Mouse (Mus musculus) thymus, postnatal 4 days (tissue): ENCODE results near the gene Zfp652.
"Not testable (repeated sequence)": the region's sequence is repeated elsewhere in the genome, so short reads cannot be mapped to it uniquely, and the experiment has no call there.

Experiments used
- DNase-seq: peaks from one replicate; pipeline ENCODE4 v3.0.0; 2021

Zfp652 gene

GRCm38 (mm10) chr11:95712085-95712562, 349 bp upstream of the Zfp652 start:
- no peak for DNase-seq

- DNase-seq: peak; percentile 83
Measured at GRCm38 (mm10) chr11:95713225-95713810, 845 bp downstream of the Zfp652 start.

DNA sequence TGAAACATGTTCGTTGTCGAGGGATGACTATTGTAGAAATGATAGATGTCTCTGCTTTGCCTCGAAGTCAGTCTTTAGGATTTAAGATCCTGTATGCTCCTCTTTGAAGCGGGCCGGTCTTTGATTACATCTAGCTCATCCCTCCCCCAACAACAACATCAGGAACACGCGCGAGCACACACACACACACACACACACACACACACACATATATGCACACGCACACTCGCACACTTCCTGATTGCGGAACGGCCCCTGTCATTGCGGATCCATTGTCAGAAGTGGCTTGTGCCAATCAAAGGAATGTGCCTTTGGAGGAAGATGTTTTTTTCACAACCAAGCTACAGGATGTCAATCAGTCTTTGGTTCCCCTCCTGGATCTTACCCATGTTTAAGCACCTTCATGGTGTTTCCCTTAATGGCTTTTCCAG, 1.4 kb downstream of the Zfp652 start:
- DNase-seq: peak; percentile 50

DNA sequence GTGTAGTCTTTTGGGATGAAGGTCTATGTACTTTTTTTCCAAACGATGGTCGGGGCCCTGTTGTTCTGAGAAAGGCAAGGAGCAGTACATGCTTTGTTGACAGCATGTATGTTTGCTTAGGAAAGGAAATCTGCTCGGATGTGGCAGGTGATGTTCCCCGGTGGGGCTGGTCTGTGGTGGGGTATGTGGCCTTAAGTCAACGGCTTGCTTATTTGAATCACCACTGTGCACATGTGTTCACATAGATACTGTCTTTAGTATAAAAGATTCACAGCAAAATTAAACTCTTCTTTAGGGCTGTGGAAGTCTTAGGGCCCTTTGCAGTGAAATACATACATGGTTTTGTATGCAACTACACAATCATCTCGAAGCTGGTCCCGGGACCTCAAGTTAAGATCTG, 1.9 kb downstream of the Zfp652 start:
- DNase-seq: peak; percentile 58

DNA sequence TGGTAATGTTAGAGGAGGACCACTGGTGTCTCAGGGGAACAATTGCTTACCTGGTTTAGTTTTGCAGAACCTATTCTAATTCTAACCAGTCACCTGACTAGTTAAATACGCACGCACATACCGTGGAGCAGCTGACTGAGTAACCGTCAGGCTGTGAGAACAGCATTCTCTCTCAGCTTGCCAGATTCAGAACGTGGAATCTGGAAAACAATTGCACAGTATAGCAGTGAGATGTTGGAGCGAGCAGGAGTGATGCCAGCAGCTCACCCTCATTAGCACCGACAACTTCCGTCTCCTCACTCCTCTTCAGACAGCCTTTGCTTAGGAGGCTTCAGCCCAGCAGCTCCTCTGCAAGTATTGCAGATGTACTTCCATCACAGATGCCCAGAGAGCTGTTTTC, 3.7 kb downstream of the Zfp652 start:
- no peak for DNase-seq

- no peak for DNase-seq
Measured at GRCm38 (mm10) chr11:95719356-95719755, 6.9 kb downstream of the Zfp652 start.

DNA sequence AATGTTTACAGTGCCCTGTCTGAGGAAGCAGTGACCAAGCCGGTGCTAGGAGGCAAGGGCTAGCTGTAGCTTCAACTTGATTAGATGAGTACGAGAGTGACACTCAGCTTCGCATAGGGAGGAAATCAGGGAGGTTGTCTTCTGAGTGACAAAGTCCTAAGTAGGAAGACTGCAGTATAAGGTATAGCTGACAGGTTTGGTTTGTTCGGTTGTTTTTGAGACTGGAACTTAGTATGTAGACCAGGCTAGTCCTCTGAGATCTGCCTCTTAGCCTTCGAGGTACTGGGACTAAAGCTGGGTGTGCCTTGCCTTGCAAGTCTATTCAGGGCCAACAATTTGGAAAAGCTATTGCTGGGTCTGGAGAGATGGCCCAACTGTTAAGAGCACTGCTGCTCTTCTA, 10.8 kb downstream of the Zfp652 start, which contains the start of gene B130006D01Rik:
TSS of gene B130006D01Rik (plus strand) at position 301 of the 400 bp plus-strand sequence.
- no peak for DNase-seq

DNA sequence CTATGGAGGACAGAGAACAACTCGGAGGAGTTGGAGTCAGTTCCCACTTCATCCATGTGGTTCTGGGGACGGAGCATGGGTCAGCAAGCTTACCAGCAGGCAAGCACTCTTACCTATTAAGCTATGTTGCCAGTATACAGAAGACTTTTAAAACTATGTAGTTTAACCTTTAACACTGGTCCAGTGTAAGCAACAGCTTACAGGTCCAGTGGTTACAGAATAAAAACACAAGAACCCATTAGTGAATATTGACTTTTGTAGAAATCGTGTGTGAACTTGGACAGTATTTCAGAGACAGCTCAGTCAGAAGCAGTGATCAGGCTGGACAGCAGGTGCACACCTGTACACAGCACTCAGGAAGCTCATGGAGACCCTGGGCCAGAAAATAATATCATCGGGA, 12.0 kb downstream of the Zfp652 start:
- no peak for DNase-seq

GRCm38 (mm10) chr11:95726156-95726555, 13.7 kb downstream of the Zfp652 start:
- DNase-seq: no peak

DNA sequence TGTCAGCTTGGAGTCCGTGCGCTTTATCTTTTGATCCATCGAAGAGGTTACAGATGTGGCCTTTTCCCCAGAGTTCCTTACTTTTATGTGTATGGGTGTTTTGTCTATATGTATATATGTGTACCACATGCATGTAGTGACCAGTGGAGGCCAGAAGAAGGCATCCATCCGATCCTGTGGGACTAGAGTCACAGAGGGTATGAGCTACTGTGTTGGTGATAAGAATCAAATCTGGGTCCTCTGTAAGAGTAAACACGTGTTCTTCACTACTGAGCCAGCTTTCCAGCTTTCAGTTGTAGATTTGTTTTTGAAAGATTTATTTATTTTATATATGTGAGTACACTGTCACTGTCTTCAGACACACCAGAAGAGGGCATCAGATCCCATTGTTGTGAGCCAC, 15.5 kb downstream of the Zfp652 start:
- DNase-seq: no peak

DNA sequence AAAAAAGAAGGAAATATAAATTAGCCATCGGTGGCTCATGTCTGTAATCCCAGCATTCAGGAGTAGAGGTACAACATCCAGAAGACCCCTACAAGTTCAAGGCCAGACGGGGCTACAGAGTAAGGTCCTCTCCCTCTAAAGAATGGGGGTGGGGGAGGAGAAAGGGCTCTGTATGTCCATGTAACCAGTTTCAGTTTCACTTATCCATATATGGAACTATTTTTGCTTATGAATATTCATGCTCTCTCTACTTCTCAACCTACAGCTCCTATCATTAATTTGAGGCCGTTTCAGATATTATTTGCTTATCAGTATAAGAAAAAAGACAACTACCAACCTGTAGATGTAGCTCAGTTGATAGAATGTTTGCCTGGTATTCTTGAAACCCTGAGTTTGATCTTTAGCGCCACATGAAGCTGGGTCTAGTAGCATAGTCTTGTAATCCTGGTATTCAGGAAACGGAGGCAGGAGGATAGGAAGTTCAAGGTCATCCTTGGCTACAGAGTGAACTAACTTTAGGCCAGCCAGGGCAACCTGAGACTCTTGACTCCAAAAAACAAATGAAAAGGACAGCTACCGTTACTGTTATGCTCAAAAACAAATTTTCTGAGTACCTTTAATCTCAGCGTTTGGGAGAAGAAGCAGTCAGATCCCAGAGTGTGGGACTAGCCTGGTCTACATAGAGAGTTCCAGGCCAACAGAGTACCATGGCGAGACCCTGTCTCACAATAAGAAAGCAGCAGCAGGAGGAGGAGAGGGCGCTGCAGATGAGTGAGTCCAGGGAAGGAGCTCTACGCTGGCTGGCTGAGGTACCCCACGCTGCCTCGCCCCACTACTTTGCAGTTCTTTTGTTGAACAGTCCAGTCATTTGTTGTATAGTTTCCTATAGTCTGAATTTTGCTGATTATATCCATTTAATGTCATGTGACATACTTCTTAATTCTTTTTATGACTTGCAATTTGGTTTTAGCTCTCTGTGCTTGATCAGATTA, 16.7 kb downstream of the Zfp652 start:
- no peak for DNase-seq

DNA sequence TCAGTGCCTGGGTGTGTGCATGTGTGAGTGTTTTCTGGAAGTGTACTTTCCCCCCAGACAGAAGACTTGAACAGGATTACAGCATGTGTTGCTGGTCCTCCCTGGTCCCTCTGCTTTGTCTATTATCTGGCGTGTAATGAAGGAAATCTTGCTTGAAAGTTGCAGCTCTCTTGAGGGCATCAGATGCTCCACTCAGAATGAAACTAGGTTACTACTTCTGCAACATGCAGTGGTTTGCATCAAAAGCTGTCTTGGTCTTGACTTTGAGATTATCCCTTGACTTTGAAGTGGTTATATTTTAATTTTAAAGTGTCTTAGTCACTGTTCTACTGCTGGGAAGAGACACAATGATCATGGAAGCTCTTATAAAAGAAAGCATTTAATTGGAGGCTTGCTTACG, 22.0 kb downstream of the Zfp652 start:
- no peak for DNase-seq

GRCm38 (mm10) chr11:95737811-95738210, 25.3 kb downstream of the Zfp652 start:
- DNase-seq: no peak

DNA sequence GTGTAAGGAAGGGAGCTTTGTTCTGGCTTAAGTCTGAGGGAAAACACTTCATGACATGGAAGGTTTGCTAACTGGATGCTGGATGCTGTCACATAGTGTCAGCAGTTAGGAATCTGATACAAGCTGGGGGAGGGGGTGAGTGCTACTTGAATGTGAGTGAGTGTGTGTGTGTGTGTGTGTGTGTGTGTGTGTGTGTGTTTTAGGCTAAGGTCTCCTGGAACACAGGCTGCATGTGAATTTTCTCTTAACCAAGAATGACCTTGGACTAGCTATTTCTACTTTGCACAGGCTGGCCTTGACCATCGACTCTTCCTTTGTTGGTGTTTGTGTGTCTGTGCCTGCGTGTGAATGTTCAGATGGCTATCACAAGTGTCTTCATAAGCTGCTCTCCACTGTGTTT, 32.0 kb downstream of the Zfp652 start:
- DNase-seq: no peak

DNA sequence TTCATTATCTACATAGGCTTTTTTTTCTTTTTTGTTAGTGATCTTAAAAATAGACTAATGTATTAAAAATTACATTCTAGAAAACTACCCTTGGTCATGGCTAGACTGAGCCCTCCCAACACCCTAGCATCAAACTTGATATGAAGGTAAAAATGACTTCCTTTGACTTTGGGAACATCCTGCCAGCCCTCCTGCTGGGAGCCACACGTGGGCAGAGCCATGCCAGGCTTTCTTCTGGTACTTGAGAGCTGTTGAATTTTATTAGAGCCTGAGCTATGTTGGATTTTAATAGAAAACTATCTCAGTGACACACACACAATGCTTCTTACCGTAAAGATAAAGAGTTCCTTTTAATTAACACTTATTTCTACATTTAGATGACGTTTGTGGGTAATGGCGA, 34.3 kb downstream of the Zfp652 start:
- DNase-seq: no peak

DNA sequence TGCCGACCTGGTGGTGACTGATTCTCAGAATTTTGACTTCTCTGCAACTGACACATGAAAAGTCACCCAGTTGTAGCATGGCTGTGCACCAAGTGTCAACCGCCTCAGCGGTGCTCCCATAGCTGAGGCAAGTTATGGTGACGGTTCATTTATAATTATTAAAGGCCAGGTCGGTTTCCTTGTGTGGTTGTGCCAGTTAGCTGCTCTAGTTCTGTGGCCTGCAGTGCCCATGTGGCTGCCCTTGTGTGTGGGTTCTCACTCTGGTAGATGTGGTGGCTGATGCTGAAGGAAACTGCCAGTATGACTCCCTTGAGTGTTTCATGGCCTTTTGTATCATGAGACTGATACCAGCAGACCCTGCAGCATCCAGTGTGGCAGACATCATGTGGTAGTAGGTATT, 35.9 kb downstream of the Zfp652 start:
- DNase-seq: no peak

DNA sequence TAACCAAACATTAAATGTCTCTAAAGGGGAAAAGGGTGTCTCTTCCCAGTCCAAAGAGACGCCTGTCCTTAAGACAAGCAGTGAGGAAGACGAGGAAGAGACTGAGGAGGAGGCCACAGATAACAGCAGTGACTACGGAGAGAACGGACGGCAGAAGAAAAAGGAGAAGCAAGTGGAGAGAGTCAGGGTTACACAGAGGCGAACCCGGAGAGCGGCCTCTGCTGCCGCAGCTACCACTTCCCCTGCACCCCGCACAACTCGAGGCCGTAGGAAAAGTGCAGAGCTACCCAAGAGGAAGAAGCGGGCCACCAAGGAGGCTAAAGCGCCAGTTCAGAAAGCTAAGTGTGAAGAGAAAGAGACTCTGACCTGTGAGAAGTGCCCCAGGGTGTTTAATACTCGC, 37.1 kb downstream of the Zfp652 start:
- peak; percentile 18 for DNase-seq

DNA sequence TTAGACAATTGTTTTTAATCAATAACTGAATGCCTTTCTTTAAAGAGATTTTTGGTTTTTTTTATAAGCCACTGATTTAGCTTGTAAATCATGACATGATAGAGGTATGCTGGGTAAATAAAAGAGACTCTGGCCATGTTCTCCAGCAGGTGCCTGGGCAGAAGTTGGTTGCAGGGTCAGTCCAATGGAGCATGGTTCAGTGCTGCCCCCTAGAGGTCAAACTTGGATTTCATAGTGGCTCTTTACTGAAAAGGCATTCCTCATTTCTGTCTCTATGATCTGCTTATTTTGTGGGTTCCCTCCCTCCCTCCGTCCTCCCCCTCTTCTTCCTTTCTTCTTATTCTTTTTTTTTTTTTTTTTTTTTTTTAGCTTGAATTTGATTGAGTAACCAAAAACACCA, 38.5 kb downstream of the Zfp652 start:
- DNase-seq: peak; percentile 85

- DNase-seq: not testable (repeated sequence)
Measured at GRCm38 (mm10) chr11:95755137-95755536, 42.7 kb downstream of the Zfp652 start.

- DNase-seq: no peak
Measured at GRCm38 (mm10) chr11:95760521-95760920, 48.0 kb downstream of the Zfp652 start.

- DNase-seq: no peak
Measured at GRCm38 (mm10) chr11:95762996-95763395, 50.5 kb downstream of the Zfp652 start.

GRCm38 (mm10) chr11:95764806-95765205, 52.3 kb downstream of the Zfp652 start:
- no peak for DNase-seq

DNA sequence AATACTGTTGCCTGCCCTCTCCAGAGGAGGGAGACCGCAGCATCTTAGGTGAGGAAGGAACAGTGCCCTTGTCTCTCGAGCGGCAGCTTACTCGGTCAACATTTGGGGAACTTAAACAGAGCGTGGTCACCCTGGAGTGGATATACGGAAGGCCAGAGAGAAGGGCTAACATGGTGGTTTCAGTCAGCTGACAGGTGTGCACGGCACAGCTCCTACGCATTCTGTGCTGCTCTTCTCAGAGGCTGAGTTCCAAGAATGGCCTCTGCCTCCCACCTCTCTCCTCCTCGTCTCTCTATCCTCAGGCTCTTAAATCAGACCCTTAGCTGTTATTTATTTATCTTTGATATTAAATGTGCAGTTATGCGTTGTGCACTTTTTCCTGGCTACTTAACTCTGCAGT, 52.9 kb downstream of the Zfp652 start:
- no peak for DNase-seq

DNA sequence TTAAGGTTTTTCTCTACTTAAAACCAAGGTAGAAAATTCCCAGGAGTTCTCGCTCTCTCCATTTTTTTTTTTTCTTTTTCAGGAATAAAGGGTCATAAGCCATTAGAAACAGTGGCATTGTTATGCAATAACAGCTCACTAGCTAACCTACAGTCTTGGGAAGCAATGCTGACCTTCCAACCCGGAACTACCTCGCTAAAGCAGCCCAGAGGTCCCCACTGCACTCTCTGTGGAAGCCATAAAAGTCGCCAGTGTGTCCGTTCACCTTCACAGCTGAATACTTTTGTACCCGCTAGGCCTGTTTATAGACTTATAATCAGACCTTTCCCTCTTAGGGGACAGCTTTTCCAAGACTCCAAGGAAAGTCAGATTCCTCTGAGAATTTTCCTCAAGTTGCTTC, 55.8 kb downstream of the Zfp652 start:
- no peak for DNase-seq
